Mouse (Mus musculus): ENCODE results near the gene Txndc2. TPM values are rescaled to one million over a fixed set of nuclear protein-coding genes. Genes with fewer than 3 reads are reported as not detected.

The Txndc2 gene
- polyA plus RNA-seq, 1 experiment from 2014 or later: 0.16 TPM

GRCm38 (mm10) chr17:65604892-65605291 is 37.1 kb downstream of the Txndc2 start:
- Histone ChIP-seq H3K36me3 (ENCODE audit: insufficient read depth) (peaks cover 8% of the 10 kb centered on the region; the same call in 1 of the 2 replicates), H3K9ac (no peak overlapping the region), H3K27me3 (ENCODE audit: insufficient read depth, low read length) (no peaks in the 10 kb centered on the region), H3K4me2 (no peak overlapping the region), H3K9me3 (ENCODE audit: low read depth, low read length) (no peaks in the 10 kb centered on the region), H3K4me1 (ENCODE audit: insufficient read depth) (peaks cover 1% of the 10 kb centered on the region; the same call in 1 of the 2 replicates), H3K27ac (ENCODE audit: low read depth) (no peak overlapping the region), H3K4me3 (ENCODE audit: low read depth, low read length) (no peak overlapping the region)
- TF ChIP-seq CTCF (IDR thresholded peaks at IDR 0.05; ENCODE audit: low read depth): no peak
- ATAC-seq (ENCODE audit: insufficient read depth): no peak
- DNase-seq: no peak

GRCm38 (mm10) chr17:65604315-65604714 is 37.7 kb downstream of the Txndc2 start:
- Histone ChIP-seq H3K27ac (ENCODE audit: low read depth) (no peak overlapping the region), H3K4me2 (no peak overlapping the region), H3K27me3 (ENCODE audit: insufficient read depth, low read length) (no peaks in the 10 kb centered on the region), H3K4me3 (ENCODE audit: low read depth, low read length) (no peak overlapping the region), H3K4me1 (ENCODE audit: insufficient read depth) (no peaks in the 10 kb centered on the region), H3K36me3 (ENCODE audit: insufficient read depth) (peaks cover 2% of the 10 kb centered on the region; the same call in 1 of the 2 replicates), H3K9ac (no peak overlapping the region), H3K9me3 (ENCODE audit: low read depth, low read length) (no peaks in the 10 kb centered on the region)
- no peak for ATAC-seq (ENCODE audit: insufficient read depth)
- TF ChIP-seq CTCF (IDR thresholded peaks at IDR 0.05; ENCODE audit: low read depth): no peak
- DNase-seq: no peak

GRCm38 (mm10) chr17:65597857-65598486 is 44.0 kb downstream of the Txndc2 start:
- H3K27me3 ChIP-seq (ENCODE audit: insufficient read depth, low read length): no peaks in the 10 kb centered on the region
- ATAC-seq (ENCODE audit: insufficient read depth) (no peak), DNase-seq (no peak)
- H3K9ac ChIP-seq: no peak overlapping the region
- no peaks in the 10 kb centered on the region for H3K9me3 ChIP-seq (ENCODE audit: low read depth, low read length)
- no peak overlapping the region for H3K4me3 ChIP-seq (ENCODE audit: low read depth, low read length)
- H3K4me2 ChIP-seq: no peak overlapping the region
- no peak overlapping the region for H3K27ac ChIP-seq (ENCODE audit: low read depth)
- 74% methylated on average over 3 of the region's 3 CpGs for WGBS
- peaks cover 8% of the 10 kb centered on the region for H3K36me3 ChIP-seq (ENCODE audit: insufficient read depth)
- no peaks in the 10 kb centered on the region; the same call in 1 of the 2 replicates for H3K4me1 ChIP-seq (ENCODE audit: insufficient read depth)
- no peak for TF ChIP-seq CTCF (IDR thresholded peaks at IDR 0.05; ENCODE audit: low read depth)

GRCm38 (mm10) chr17:65594687-65595086 is 47.3 kb downstream of the Txndc2 start:
- H3K27me3 ChIP-seq (ENCODE audit: insufficient read depth, low read length): no peaks in the 10 kb centered on the region
- WGBS: 92% methylated on average over 8 of the region's 8 CpGs
- no peaks in the 10 kb centered on the region; the same call in 1 of the 2 replicates for H3K4me1 ChIP-seq (ENCODE audit: insufficient read depth)
- no peak for TF ChIP-seq CTCF (IDR thresholded peaks at IDR 0.05; ENCODE audit: low read depth)
- ATAC-seq (ENCODE audit: insufficient read depth): no peak
- H3K9ac ChIP-seq: no peak overlapping the region
- no peak for DNase-seq
- H3K4me3 ChIP-seq (ENCODE audit: low read depth, low read length): no peak overlapping the region
- H3K9me3 ChIP-seq (ENCODE audit: low read depth, low read length): no peaks in the 10 kb centered on the region
- H3K36me3 ChIP-seq (ENCODE audit: insufficient read depth): peaks cover 24% of the 10 kb centered on the region
- H3K27ac ChIP-seq (ENCODE audit: low read depth): no peak overlapping the region
- H3K4me2 ChIP-seq: no peak overlapping the region

Other genes with a start within 250 kb of the Txndc2 start
- gene Tmem232, start 101.4 kb downstream of the Txndc2 start, polyA plus RNA-seq (2014; fragmentation: Nextera tagmentation; extraction: Ambion mirVana): 0.12 TPM in 1 of 2 replicates, not detected in the other
- gene Vapa, start 28.6 kb downstream of the Txndc2 start, polyA plus RNA-seq (2014; fragmentation: Nextera tagmentation; extraction: Ambion mirVana): 189 and 201 TPM in 2 replicates
- gene Rab31, start 130.6 kb upstream of the Txndc2 start, polyA plus RNA-seq (2014; fragmentation: Nextera tagmentation; extraction: Ambion mirVana): 46.7 and 49.4 TPM in 2 replicates
- gene Ppp4r1, start 140.4 kb upstream of the Txndc2 start, polyA plus RNA-seq (2014; fragmentation: Nextera tagmentation; extraction: Ambion mirVana): 50.6 and 51.5 TPM in 2 replicates
- gene Ralbp1, start 243.6 kb upstream of the Txndc2 start, polyA plus RNA-seq (2014; fragmentation: Nextera tagmentation; extraction: Ambion mirVana): 61.4 and 65.8 TPM in 2 replicates

Measured in lung, embryonic 14.5 days (tissue).